Mouse (Mus musculus): Measurements from ENCODE around the gene Rnh1. TPM values are rescaled to one million over a fixed set of nuclear protein-coding genes. Genes with fewer than 3 reads are reported as not detected.

Rnh1 gene
- total RNA-seq (2023) = 100 to 1,000 TPM in 1 of 2 experiments, 10 to 100 TPM in 1; 85.6 to 106 TPM

GRCm38 (mm10) chr7:141172116-141173006 is at the start of gene Rnh1:
Rnh1 (minus strand) TSS chr7:141172857.

GRCm38 (mm10) chr7:141215101-141215879 is 42.6 kb upstream of the Rnh1 start, which contains the start of gene Rassf7:
Rassf7 (plus strand) TSS chr7:141215860.

GRCm38 (mm10) chr7:141213605-141214235 is 41.1 kb upstream of the Rnh1 start, which contains the start of gene Lmntd2:
Lmntd2 (minus strand) TSS chr7:141214080.

GRCm38 (mm10) chr7:141193948-141194347 is 21.3 kb upstream of the Rnh1 start, which contains the start of the genes Hras and Lrrc56:
Hras (minus strand) TSS chr7:141194005.
Lrrc56 (plus strand) TSS chr7:141194157.

GRCm38 (mm10) chr7:141122245-141122644 is 50.4 kb downstream of the Rnh1 start, which contains the start of gene Ptdss2:
Ptdss2 (plus strand) TSS chr7:141122382.

GRCm38 (mm10) chr7:141117636-141118035 is 55.0 kb downstream of the Rnh1 start, which contains the start of gene Ano9:
Ano9 (minus strand) TSS chr7:141117806.

Other genes starting within 250 kb of the Rnh1 start
- 10 to 100 TPM; 21.4 to 25.2 TPM for gene Pgghg, start 231.5 kb downstream of the Rnh1 start, total RNA-seq (2023)
- 1 to 10 TPM; 1.5 to 3.2 TPM for gene Ifitm5, start 222.6 kb downstream of the Rnh1 start, total RNA-seq (2023)
- gene Gm45717, start 216.9 kb downstream of the Rnh1 start, total RNA-seq (2023) = not detected
- gene Ifitm2, start 216.9 kb downstream of the Rnh1 start, total RNA-seq (2023) = 100 to 1,000 TPM; 431 to 529 TPM
- 100 to 1,000 TPM; 290 to 313 TPM for gene Ifitm1, start 205.6 kb downstream of the Rnh1 start, total RNA-seq (2023)
- 100 to 1,000 TPM; 439 to 533 TPM for gene Ifitm3, start 162.1 kb downstream of the Rnh1 start, total RNA-seq (2023)
- 100 to 1,000 TPM; 869 to 973 TPM for gene Ifitm6, start 154.9 kb downstream of the Rnh1 start, total RNA-seq (2023)
- gene Gm17387, start 143.7 kb downstream of the Rnh1 start, total RNA-seq (2023) = not detected
- 1 to 10 TPM in 1 of 2 experiments, under 1 TPM in 1; 0.67 to 1.2 TPM for gene B4galnt4, start 111.8 kb downstream of the Rnh1 start, total RNA-seq (2023)
- gene Pkp3, start 94.6 kb downstream of the Rnh1 start, total RNA-seq (2023) = 1 to 10 TPM; 3.6 to 5.5 TPM
- 1 to 10 TPM; 6.6 to 7.4 TPM for gene Sigirr, start 72.3 kb downstream of the Rnh1 start, total RNA-seq (2023)
- gene Ano9, start 55.1 kb downstream of the Rnh1 start, total RNA-seq (2023) = not detected
- 10 to 100 TPM in 1 of 2 experiments, 1 to 10 TPM in 1; 7.5 to 14.3 TPM for gene Ptdss2, start 50.5 kb downstream of the Rnh1 start, total RNA-seq (2023)
- gene Hras, start 21.1 kb upstream of the Rnh1 start, total RNA-seq (2023) = 10 to 100 TPM; 30.0 to 30.9 TPM
- gene Lrrc56, start 21.3 kb upstream of the Rnh1 start, total RNA-seq (2023) = 1 to 10 TPM; 3.8 to 5.6 TPM
- under 1 TPM; 0.18 to 0.22 TPM for gene Lmntd2, start 41.2 kb upstream of the Rnh1 start, total RNA-seq (2023)
- gene Rassf7, start 43.0 kb upstream of the Rnh1 start, total RNA-seq (2023) = 1 to 10 TPM; 4.0 to 5.0 TPM
- gene Phrf1, start 55.9 kb upstream of the Rnh1 start, total RNA-seq (2023) = 10 to 100 TPM; 77.4 to 85.4 TPM
- gene Irf7, start 93.6 kb upstream of the Rnh1 start, total RNA-seq (2023) = 10 to 100 TPM; 27.7 to 35.2 TPM
- not detected for gene Cdhr5, start 103.9 kb upstream of the Rnh1 start, total RNA-seq (2023)
- not detected for gene Sct, start 106.3 kb upstream of the Rnh1 start, total RNA-seq (2023)
- not detected for gene Drd4, start 119.1 kb upstream of the Rnh1 start, total RNA-seq (2023)
- 10 to 100 TPM; 29.1 to 29.5 TPM for gene Deaf1, start 154.8 kb upstream of the Rnh1 start, total RNA-seq (2023)
- gene Tmem80, start 154.9 kb upstream of the Rnh1 start, total RNA-seq (2023) = 10 to 100 TPM in 1 of 2 experiments, 1 to 10 TPM in 1; 9.5 to 10.8 TPM
- under 1 TPM in 1 of 2 experiments, not detected in 1; 0.78 TPM for gene Eps8l2, start 166.0 kb upstream of the Rnh1 start, total RNA-seq (2023)
- 100 to 1,000 TPM; 737 to 741 TPM for gene Taldo1, start 219.3 kb upstream of the Rnh1 start, total RNA-seq (2023)
- gene Gatd1, start 241.3 kb upstream of the Rnh1 start, total RNA-seq (2023) = 10 to 100 TPM; 19.7 to 19.9 TPM

All from neutrophil, adult 59 days (primary cell).